Mouse (Mus musculus) midbrain, embryonic 16.5 days (tissue): Measurements from ENCODE around the gene Slc16a9. TPM values are rescaled to one million over a fixed set of nuclear protein-coding genes. Genes with fewer than 3 reads are reported as not detected.
A peak's percentile ranks its signal among the peaks of the same experiment; 100 is the strongest.

Experiments used
- ATAC-seq: fragments of 200-750 bp; cut with Nextera tagmentation; 2 replicates; pipeline ENCODE4 v1.8.0; 2017; ENCODE audit warnings: moderate TSS enrichment
- H3K27ac ChIP-seq: fragments of 300-500 bp; sonication (generic); 2 replicates; pipeline ENCODE4 v1.5.1; 2014; ENCODE audit warnings: mild to moderate bottlenecking, low read length, mixed read lengths
- H3K27me3 ChIP-seq: fragments of 300-500 bp; sonication (generic); 2 replicates; pipeline ENCODE4 v1.6.1; 2014; ENCODE audit warnings: low read depth, low read length, mixed read lengths; ENCODE audit not compliant: control insufficient read depth, insufficient read depth
- H3K36me3 ChIP-seq: fragments of 300-500 bp; sonication (generic); 2 replicates; pipeline ENCODE4 v1.6.1; 2014; ENCODE audit warnings: mild to moderate bottlenecking, low read length, moderate library complexity, mixed read lengths; ENCODE audit not compliant: control insufficient read depth, insufficient read depth
- H3K4me1 ChIP-seq: fragments of 300-500 bp; sonication (generic); 2 replicates; pipeline ENCODE4 v1.6.1; 2014; ENCODE audit warnings: mild to moderate bottlenecking, low read length, mixed read lengths; ENCODE audit not compliant: control insufficient read depth, insufficient read depth
- H3K4me2 ChIP-seq: fragments of 300-500 bp; sonication (generic); 2 replicates; pipeline ENCODE4 v1.6.1; 2014; ENCODE audit warnings: mild to moderate bottlenecking, low read length, mixed read lengths
- H3K4me3 ChIP-seq: fragments of 300-500 bp; sonication (generic); 2 replicates; pipeline ENCODE4 v1.5.1; 2014; ENCODE audit warnings: low read depth, mild to moderate bottlenecking, low read length, moderate library complexity, mixed read lengths
- H3K9ac ChIP-seq: fragments of 300-500 bp; sonication (generic); 2 replicates; pipeline ENCODE4 v1.6.1; 2014; ENCODE audit warnings: low read depth, low read length, mixed read lengths
- H3K9me3 ChIP-seq: fragments of 300-500 bp; sonication (generic); replicated peaks from 2 replicates; pipeline ENCODE4 v1.6.1; 2014; ENCODE audit warnings: mild to moderate bottlenecking, low read length, mixed read lengths; ENCODE audit not compliant: control insufficient read depth, poor library complexity, severe bottlenecking
- WGBS: fragments of 180-500 bp; shearing (Covaris S2); extraction: QIAGEN DNeasy Blood & Tissue Kit; methylation state at CpG from one replicate; pipeline ENCODE4 v1.1.7; 2014; 5-methylcytosine and 5-hydroxymethylcytosine counted together
- polyA plus RNA-seq: library from polyadenylated mRNA; unstranded; fragments of >200 nt; fragmentation: Nextera tagmentation; extraction: Ambion mirVana; gene quantifications from 2 replicates; pipeline ENCODE4 v1.2.1, GENCODE M21; 2015

Gene Slc16a9
- polyA plus RNA-seq: 1.9 and 2.1 TPM in 2 replicates

- peak within 1 kb of the TSS; percentile 97 for H3K4me2 ChIP-seq
- H3K27ac ChIP-seq: no peak within 1 kb of the TSS
- H3K4me3 ChIP-seq: peak within 1 kb of the TSS; percentile 71
- peak; percentile 93 for ATAC-seq
- under 1% methylated on average over 54 of the region's 54 CpGs for WGBS
- peaks cover 11% of the 10 kb centered on the region; the same call in 1 of the 2 replicates for H3K4me1 ChIP-seq
- no peaks in the 10 kb centered on the region for H3K36me3 ChIP-seq
- 0 out of 2 replicates have a peak, but pooled peaks cover 2% of the 10 kb centered on the region for H3K27me3 ChIP-seq
- no peaks in the 10 kb centered on the region for H3K9me3 ChIP-seq
- peak within 1 kb of the TSS; percentile 74 for H3K9ac ChIP-seq
These were observed at the start of gene Slc16a9 for GRCm38 (mm10) chr10:70244921-70245558. Gene Slc16a9 (plus strand): TSS chr10:70245100.

GRCm38 (mm10) chr10:70195279-70195678 is 49.6 kb upstream of the Slc16a9 start:
- peaks cover under 1% of the 10 kb centered on the region; the same call in 1 of the 2 replicates for H3K4me1 ChIP-seq
- H3K27ac ChIP-seq: no peak overlapping the region
- no peak for ATAC-seq
- H3K4me3 ChIP-seq: no peak overlapping the region
- H3K27me3 ChIP-seq: no peaks in the 10 kb centered on the region
- 77% methylated on average over 7 of the region's 7 CpGs for WGBS
- 0 out of 2 replicates have a peak, but pooled peaks cover 6% of the 10 kb centered on the region for H3K36me3 ChIP-seq
- H3K9ac ChIP-seq: no peak overlapping the region
- H3K9me3 ChIP-seq: no peaks in the 10 kb centered on the region
- H3K4me2 ChIP-seq: no peak overlapping the region

GRCm38 (mm10) chr10:70195786-70196185 is 49.1 kb upstream of the Slc16a9 start:
- no peak overlapping the region for H3K4me2 ChIP-seq
- H3K27me3 ChIP-seq: no peaks in the 10 kb centered on the region
- no peak overlapping the region for H3K27ac ChIP-seq
- no peak overlapping the region for H3K4me3 ChIP-seq
- H3K9me3 ChIP-seq: no peaks in the 10 kb centered on the region
- peaks cover 3% of the 10 kb centered on the region; the same call in 1 of the 2 replicates for H3K4me1 ChIP-seq
- H3K9ac ChIP-seq: no peak overlapping the region
- WGBS: 66% methylated on average over 7 of the region's 7 CpGs
- H3K36me3 ChIP-seq: 0 out of 2 replicates have a peak, but pooled peaks cover 6% of the 10 kb centered on the region
- peak; percentile 72; the same call in 1 of the 2 replicates for ATAC-seq

GRCm38 (mm10) chr10:70196666-70197065 is 48.2 kb upstream of the Slc16a9 start:
- Histone ChIP-seq H3K4me3 (no peak overlapping the region), H3K36me3 (0 out of 2 replicates have a peak, but pooled peaks cover 6% of the 10 kb centered on the region), H3K27ac (no peak overlapping the region), H3K4me1 (peaks cover 3% of the 10 kb centered on the region; the same call in 1 of the 2 replicates), H3K4me2 (no peak overlapping the region), H3K9me3 (no peaks in the 10 kb centered on the region), H3K9ac (no peak overlapping the region), H3K27me3 (no peaks in the 10 kb centered on the region)
- no peak for ATAC-seq
- WGBS: 87% methylated on average over 6 of the region's 6 CpGs

GRCm38 (mm10) chr10:70197601-70198000 is 47.3 kb upstream of the Slc16a9 start:
- Histone ChIP-seq H3K4me1 (peaks cover 3% of the 10 kb centered on the region; the same call in 1 of the 2 replicates), H3K9me3 (no peaks in the 10 kb centered on the region), H3K9ac (no peak overlapping the region), H3K4me3 (no peak overlapping the region), H3K27ac (no peak overlapping the region), H3K36me3 (0 out of 2 replicates have a peak, but pooled peaks cover 3% of the 10 kb centered on the region), H3K27me3 (no peaks in the 10 kb centered on the region), H3K4me2 (no peak overlapping the region)
- 83% methylated on average over 2 of the region's 2 CpGs for WGBS
- ATAC-seq: no peak

GRCm38 (mm10) chr10:70198012-70198411 is 46.9 kb upstream of the Slc16a9 start:
- WGBS: 72% methylated on average over 6 of the region's 6 CpGs

GRCm38 (mm10) chr10:70198951-70199463 is 45.9 kb upstream of the Slc16a9 start:
- peaks cover 3% of the 10 kb centered on the region; the same call in 1 of the 2 replicates for H3K4me1 ChIP-seq
- no peak overlapping the region for H3K27ac ChIP-seq
- H3K4me3 ChIP-seq: no peak overlapping the region
- no peaks in the 10 kb centered on the region for H3K36me3 ChIP-seq
- no peaks in the 10 kb centered on the region for H3K27me3 ChIP-seq
- H3K4me2 ChIP-seq: no peak overlapping the region
- no peaks in the 10 kb centered on the region for H3K9me3 ChIP-seq
- no peak for ATAC-seq
- 97% methylated on average over 7 of the region's 7 CpGs for WGBS
- H3K9ac ChIP-seq: no peak overlapping the region

More at GRCm38 (mm10) chr10:70198012-70198411, 46.9 kb upstream of the Slc16a9 start:
- H3K4me3 ChIP-seq: no peak overlapping the region
- no peak overlapping the region for H3K4me2 ChIP-seq
- peaks cover 3% of the 10 kb centered on the region; the same call in 1 of the 2 replicates for H3K4me1 ChIP-seq
- ATAC-seq: no peak
- no peaks in the 10 kb centered on the region for H3K27me3 ChIP-seq
- H3K9me3 ChIP-seq: no peaks in the 10 kb centered on the region
- no peak overlapping the region for H3K9ac ChIP-seq
- H3K27ac ChIP-seq: no peak overlapping the region
- H3K36me3 ChIP-seq: no peaks in the 10 kb centered on the region

- Histone ChIP-seq H3K9ac (no peak overlapping the region), H3K27me3 (no peaks in the 10 kb centered on the region), H3K4me2 (no peak overlapping the region), H3K4me1 (peaks cover 3% of the 10 kb centered on the region; the same call in 1 of the 2 replicates), H3K36me3 (no peaks in the 10 kb centered on the region), H3K9me3 (no peaks in the 10 kb centered on the region), H3K4me3 (no peak overlapping the region), H3K27ac (no peak overlapping the region)
- ATAC-seq: no peak
- 81% methylated on average over 6 of the region's 6 CpGs for WGBS
These were observed 45.3 kb upstream of the Slc16a9 start for GRCm38 (mm10) chr10:70199466-70200210.
